Mouse (Mus musculus) liver, postnatal 0 days (tissue): ENCODE measurements around the gene Vps51.

Source experiments
- CTCF ChIP-seq: sonication (generic); IDR thresholded peaks from 2 replicates; pipeline ENCODE4 v1.5.1; 2016; ENCODE audit warnings: antibody characterized with exemption, low read depth
- EP300 ChIP-seq: IDR thresholded peaks from 2 replicates; pipeline ENCODE4 v1.6.1; 2016; ENCODE audit warnings: antibody characterized with exemption, low read depth, mild to moderate bottlenecking

DNA sequence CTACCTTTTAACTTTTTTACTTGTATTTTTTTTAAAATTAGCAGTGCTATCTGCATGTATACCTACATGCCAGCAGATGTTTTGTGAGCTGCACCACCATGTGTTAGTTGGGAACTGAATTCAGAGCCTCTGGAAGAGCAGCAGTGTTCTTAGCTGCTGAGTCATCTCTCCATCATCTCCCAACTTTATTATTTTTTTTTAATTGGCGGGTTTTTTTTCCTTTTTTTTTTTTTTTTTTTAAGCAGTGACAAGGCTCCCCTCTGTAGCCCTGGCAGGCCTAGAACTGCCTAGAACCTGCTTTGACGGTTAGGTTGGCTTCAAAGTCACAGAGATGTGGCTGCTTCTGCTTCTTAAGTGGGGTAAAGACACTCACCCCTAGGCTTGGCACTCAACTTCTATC lies 47.9 kb upstream of the Vps51 start:
- TF ChIP-seq CTCF (no peak), EP300 (no peak)
